Mouse (Mus musculus) heart, adult 2 months (tissue): ENCODE results near the gene Ruvbl2. TPM values are rescaled to one million over a fixed set of nuclear protein-coding genes. Genes with fewer than 3 reads are reported as not detected.

ENCODE experiments used
- DNase-seq, 2 experiments: peaks; one replicate each; pipeline ENCODE4 v3.0.0; 2021
- H3K27ac ChIP-seq: fragments of 200-600 bp; 2 replicates; pipeline ENCODE4 v1.8.1; 2022
- H3K27me3 ChIP-seq: fragments of 200-500 bp; 2 replicates; pipeline ENCODE4 v1.6.1; 2012; ENCODE audit warnings: mild to moderate bottlenecking, low read length, inconsistent platforms, mixed read lengths; ENCODE audit not compliant: control insufficient read depth, insufficient read depth
- H3K36me3 ChIP-seq: fragments of 200-500 bp; 2 replicates; pipeline ENCODE4 v1.6.1; 2012; ENCODE audit warnings: low read length, inconsistent platforms; ENCODE audit not compliant: control insufficient read depth, insufficient read depth
- H3K4me1 ChIP-seq: fragments of 200-500 bp; 2 replicates; pipeline ENCODE4 v1.6.1; 2011; ENCODE audit warnings: low read length; ENCODE audit not compliant: control insufficient read depth, insufficient read depth
- H3K4me3 ChIP-seq: fragments of 200-600 bp; 2 replicates; pipeline ENCODE4 v1.8.1; 2022
- H3K79me2 ChIP-seq: fragments of 200-500 bp; replicated peaks from 2 replicates; pipeline ENCODE4 v1.6.1; 2012; ENCODE audit warnings: mild to moderate bottlenecking, inconsistent platforms, low read length, moderate library complexity, mixed read lengths; ENCODE audit not compliant: control insufficient read depth, insufficient read depth
- H3K9ac ChIP-seq: fragments of 200-500 bp; 2 replicates; pipeline ENCODE4 v1.6.1; 2012; ENCODE audit warnings: low read depth, mild to moderate bottlenecking, control low read depth, inconsistent platforms, low read length, mixed read lengths
- CTCF ChIP-seq: fragments of 200-600 bp; IDR thresholded peaks from 2 replicates; pipeline ENCODE4 v1.8.1; 2022; ENCODE audit warnings: antibody characterized with exemption, mild to moderate bottlenecking, moderate library complexity
- EP300 ChIP-seq: fragments of 200-500 bp; IDR thresholded peaks from 2 replicates; pipeline ENCODE4 v1.6.1; 2011; ENCODE audit warnings: low read depth, low read length, control low read depth; ENCODE audit not compliant: insufficient read depth
- POLR2A ChIP-seq: fragments of 200-500 bp; IDR thresholded peaks from 2 replicates; pipeline ENCODE4 v1.6.1; 2011; ENCODE audit warnings: mild to moderate bottlenecking, low read depth, low read length, control low read depth; ENCODE audit not compliant: insufficient read depth
- WGBS: fragments of 180-500 bp; shearing (Covaris S2); methylation state at CpG from one replicate; pipeline ENCODE4 v1.1.7; 2018; 5-methylcytosine and 5-hydroxymethylcytosine counted together
- intact Hi-C: fragments of 180-260 bp; cut with DNase I; formaldehyde crosslinking; loops from one replicate; pipeline ENCODE4 v1.15.1; 2025
- polyA plus RNA-seq: library from polyadenylated mRNA; depleted of rRNA; stranded (reverse); fragments of >200 nt; gene quantifications from 2 replicates; pipeline ENCODE4 v1.2.3, GENCODE M21; 2012
- total RNA-seq, 2 experiments: library from RNA; stranded (reverse); gene quantifications; 2 replicates each; pipeline ENCODE4 v1.2.3; 2021

Gene Ruvbl2
- total and polyA plus RNA-seq, 3 experiments = 26.5 to 32.7 (median 26.9) TPM

DNA sequence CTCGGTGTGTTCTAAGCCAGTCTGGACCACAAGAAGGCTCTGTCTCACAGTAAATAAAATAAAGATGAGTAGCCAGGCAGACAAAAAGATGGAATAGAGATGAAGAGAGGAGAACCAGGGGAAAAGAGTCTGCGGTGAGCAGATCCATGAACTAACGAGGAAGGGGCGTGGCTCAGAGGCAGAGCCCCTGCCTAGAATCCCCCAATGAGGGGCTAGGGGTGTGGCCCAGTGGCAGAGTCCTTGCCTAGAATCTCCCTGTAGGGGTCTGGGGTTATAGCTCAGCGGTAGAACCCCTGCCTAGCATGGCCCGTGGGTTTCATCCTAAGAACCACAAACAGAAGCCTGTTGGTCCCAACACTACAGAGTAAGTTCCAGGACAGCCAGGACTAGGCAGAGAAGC, 850 bp downstream of the Ruvbl2 start:
- no peak for DNase-seq
- Histone ChIP-seq H3K36me3 (no peaks in the 10 kb centered on the region), H3K9ac (no peak overlapping the region), H3K4me1 (peaks cover 7% of the 10 kb centered on the region), H3K4me3 (no peak overlapping the region), H3K27ac (no peak overlapping the region), H3K79me2 (no peaks in the 10 kb centered on the region), H3K27me3 (no peaks in the 10 kb centered on the region)
- WGBS = 60% methylated on average over 6 of the region's 6 CpGs
- TF ChIP-seq EP300 (no peak), POLR2A (no peak), CTCF (no peak)
- intact Hi-C loops = no loop called here

DNA sequence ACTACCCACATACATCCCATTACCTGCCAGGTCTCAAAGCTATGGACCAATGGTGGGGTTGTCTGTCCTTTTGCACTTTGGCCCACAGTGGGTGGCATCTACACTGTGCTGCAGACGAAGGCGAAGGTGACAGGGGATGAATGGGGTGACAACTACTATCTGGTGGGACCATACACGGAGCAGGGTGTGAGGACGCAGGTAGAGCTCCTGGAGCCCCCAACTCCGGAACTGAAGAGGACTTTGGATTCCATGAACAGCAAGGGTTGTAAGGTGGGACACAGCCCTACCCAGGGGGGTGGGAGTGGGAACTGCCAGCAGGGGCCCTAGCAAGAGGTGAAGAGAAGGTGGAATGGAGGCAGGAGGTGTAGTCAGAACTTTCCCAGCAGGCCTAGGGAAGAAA, 1.5 kb downstream of the Ruvbl2 start:
- H3K36me3 ChIP-seq = no peaks in the 10 kb centered on the region
- H3K9ac ChIP-seq = no peak overlapping the region
- H3K4me3 ChIP-seq = no peak overlapping the region
- 90% methylated on average over 5 of the region's 5 CpGs for WGBS
- intact Hi-C loops = no loop called here
- peaks cover 7% of the 10 kb centered on the region for H3K4me1 ChIP-seq
- no peaks in the 10 kb centered on the region for H3K27me3 ChIP-seq
- DNase-seq = no peak
- no peak overlapping the region for H3K27ac ChIP-seq
- no peaks in the 10 kb centered on the region for H3K79me2 ChIP-seq
- TF ChIP-seq EP300 (no peak), CTCF (no peak)

DNA sequence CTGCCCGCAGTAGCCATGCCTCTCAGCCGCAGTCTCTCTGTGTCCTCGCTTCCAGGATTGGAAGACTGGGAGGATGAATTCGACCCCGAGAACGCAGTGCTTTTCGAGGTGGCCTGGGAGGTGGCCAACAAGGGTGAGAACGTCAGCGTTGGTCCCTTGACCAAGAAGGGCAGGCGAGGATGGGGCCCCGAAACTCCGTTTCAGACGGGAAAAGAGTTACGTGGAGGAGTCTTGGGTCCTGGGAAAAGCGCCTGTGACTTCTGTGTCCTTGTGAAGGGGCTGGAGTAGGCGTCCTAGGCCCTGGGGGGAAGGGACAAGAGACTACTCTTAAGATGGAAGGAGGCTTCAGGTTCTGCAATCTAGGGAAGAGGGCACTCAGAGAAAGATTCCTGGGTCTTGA, 2.9 kb downstream of the Ruvbl2 start:
- H3K4me3 ChIP-seq = peak overlapping the region; percentile 67
- no peaks in the 10 kb centered on the region for H3K36me3 ChIP-seq
- no peak for DNase-seq
- peak overlapping the region; percentile 87 for H3K27ac ChIP-seq
- 1% methylated on average over 16 of the region's 16 CpGs for WGBS
- H3K27me3 ChIP-seq = no peaks in the 10 kb centered on the region
- intact Hi-C loops = no loop called here
- H3K79me2 ChIP-seq = 0 out of 2 replicates have a peak, but pooled peaks cover under 1% of the 10 kb centered on the region
- TF ChIP-seq POLR2A = no peak
- TF ChIP-seq CTCF = no peak
- no peak for TF ChIP-seq EP300
- peak overlapping the region; percentile 77 for H3K9ac ChIP-seq
- peaks cover 7% of the 10 kb centered on the region for H3K4me1 ChIP-seq

DNA sequence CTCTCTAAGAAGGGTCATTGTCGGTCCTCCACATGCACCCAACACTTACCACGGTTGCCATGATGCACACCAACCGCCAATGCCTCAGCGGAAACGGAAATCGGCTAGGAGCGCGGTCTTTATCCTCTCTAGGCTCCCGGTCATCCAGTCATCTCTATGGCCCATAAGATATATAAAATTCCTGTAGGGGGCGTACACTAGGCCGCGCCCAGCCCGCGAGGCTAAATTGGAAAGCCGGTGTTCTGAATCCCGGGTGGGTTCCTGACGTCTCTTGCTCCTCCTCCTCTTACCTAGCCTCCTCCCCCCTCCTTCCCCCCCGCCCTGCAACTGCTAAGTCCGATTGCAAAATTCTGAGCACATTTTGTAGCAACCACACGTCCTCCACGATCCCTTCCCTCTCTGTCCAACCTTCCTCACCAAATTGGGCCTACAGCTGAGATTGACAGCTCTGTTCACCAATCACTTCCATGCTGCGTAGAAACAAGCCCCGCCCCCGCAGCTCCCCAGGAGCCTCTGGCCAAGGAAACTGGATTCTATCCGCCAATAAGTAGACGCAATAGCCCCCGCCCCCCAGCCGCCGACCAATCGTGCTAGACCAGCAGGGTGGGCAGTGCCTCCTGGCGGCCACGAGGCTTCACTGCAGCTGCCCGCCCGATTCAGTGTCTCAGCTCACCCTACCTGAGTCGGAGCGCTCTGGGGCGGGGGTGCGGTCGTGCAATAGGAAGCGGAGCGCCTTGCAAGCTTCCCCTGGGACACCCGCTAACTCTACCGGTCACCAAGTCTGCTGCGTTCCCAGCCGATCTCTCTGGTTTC, 3.5 kb downstream of the Ruvbl2 start, which contains the start of gene Gys1:
Gys1 (plus strand) TSS at position 642 of the 813 bp plus-strand sequence.
- Histone ChIP-seq H3K9ac (peak within 1 kb of the TSS; percentile 77), H3K27ac (peak within 1 kb of the TSS; percentile 87), H3K4me3 (peak within 1 kb of the TSS; percentile 85), H3K79me2 (peaks cover 4% of the 10 kb centered on the region; the same call in 1 of the 2 replicates), H3K27me3 (no peaks in the 10 kb centered on the region), H3K4me1 (peaks cover 7% of the 10 kb centered on the region), H3K36me3 (no peaks in the 10 kb centered on the region)
- under 1% methylated on average over 45 of the region's 45 CpGs for WGBS
- DNase-seq = peak; percentile 99 to 100
- peak; percentile 37; the same call in 1 of the 2 replicates for TF ChIP-seq EP300
- peak; percentile 72 for TF ChIP-seq CTCF
- TF ChIP-seq POLR2A = peak; percentile 75
- intact Hi-C loops = loop anchor here (1.0 kb wide), 1 partner anchor 25 kb away; the partner anchor contains the start of gene Ftl1

DNA sequence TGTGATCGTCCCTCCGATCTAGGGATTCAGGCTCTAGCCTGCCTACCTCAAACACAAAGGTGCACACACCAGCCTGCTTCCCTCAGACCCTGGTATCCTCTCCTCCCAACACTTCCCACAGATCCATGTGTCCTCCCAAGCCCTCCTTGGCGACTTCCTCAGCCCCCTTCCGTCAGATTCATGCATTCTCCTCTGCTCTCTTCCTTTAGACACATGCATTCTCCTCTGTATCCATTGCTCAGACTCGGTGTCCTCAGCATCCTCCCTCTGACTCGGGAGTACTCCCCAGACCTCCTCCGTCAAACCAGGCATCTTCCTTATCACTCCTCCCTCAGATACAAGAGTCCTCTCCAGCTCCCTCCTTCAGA, 4.1 kb downstream of the Ruvbl2 start:
- intact Hi-C loops = loop anchor here (1.0 to 2.0 kb wide), 2 partner anchors 25 to 27 kb away; partner anchors contain the start of gene Ftl1
- Histone ChIP-seq H3K4me1 (peaks cover 7% of the 10 kb centered on the region), H3K27me3 (no peaks in the 10 kb centered on the region), H3K79me2 (peaks cover 4% of the 10 kb centered on the region; the same call in 1 of the 2 replicates), H3K4me3 (peak overlapping the region; percentile 85), H3K36me3 (no peaks in the 10 kb centered on the region), H3K9ac (peak overlapping the region; percentile 30), H3K27ac (peak overlapping the region; percentile 78)
- no peak for DNase-seq
- no peak for TF ChIP-seq EP300
- no peak for TF ChIP-seq CTCF
- no peak for TF ChIP-seq POLR2A
- WGBS = 0% methylated on average over 7 of the region's 7 CpGs

DNA sequence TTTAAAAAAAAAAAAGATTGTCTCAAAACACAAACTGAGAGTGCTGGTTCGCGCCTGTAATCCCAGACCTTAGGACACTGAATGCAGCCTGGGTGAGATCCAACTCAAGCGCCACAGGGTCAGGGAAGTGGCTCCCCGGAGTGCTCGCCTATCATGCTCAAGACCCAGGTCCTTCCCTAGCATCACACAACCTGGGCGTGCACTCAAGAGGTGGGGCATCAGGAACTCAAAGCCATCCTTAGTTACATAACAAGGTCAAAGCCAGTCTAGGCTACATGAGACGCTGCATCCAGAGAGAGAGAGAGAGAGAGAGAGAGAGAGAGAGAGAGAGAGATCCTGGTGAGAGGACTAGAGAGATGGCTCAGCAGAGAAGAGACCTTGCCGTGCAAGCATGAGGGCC, 11.3 kb downstream of the Ruvbl2 start:
- H3K79me2 ChIP-seq = peaks cover 4% of the 10 kb centered on the region; the same call in 1 of the 2 replicates
- H3K27me3 ChIP-seq = no peaks in the 10 kb centered on the region
- no peak for DNase-seq
- H3K36me3 ChIP-seq = no peaks in the 10 kb centered on the region
- 81% methylated on average over 8 of the region's 8 CpGs for WGBS
- H3K4me1 ChIP-seq = no peaks in the 10 kb centered on the region
- TF ChIP-seq POLR2A = no peak
- intact Hi-C loops = no loop called here
- no peak overlapping the region for H3K9ac ChIP-seq
- H3K27ac ChIP-seq = no peak overlapping the region
- H3K4me3 ChIP-seq = no peak overlapping the region
